Mouse (Mus musculus) layer of hippocampus, adult 9-11 months (tissue): ENCODE data around the gene Kcna6.

Experiments
- DNase-seq: peaks from one replicate; pipeline ENCODE4 v3.0.0; 2022

Gene Kcna6

DNA sequence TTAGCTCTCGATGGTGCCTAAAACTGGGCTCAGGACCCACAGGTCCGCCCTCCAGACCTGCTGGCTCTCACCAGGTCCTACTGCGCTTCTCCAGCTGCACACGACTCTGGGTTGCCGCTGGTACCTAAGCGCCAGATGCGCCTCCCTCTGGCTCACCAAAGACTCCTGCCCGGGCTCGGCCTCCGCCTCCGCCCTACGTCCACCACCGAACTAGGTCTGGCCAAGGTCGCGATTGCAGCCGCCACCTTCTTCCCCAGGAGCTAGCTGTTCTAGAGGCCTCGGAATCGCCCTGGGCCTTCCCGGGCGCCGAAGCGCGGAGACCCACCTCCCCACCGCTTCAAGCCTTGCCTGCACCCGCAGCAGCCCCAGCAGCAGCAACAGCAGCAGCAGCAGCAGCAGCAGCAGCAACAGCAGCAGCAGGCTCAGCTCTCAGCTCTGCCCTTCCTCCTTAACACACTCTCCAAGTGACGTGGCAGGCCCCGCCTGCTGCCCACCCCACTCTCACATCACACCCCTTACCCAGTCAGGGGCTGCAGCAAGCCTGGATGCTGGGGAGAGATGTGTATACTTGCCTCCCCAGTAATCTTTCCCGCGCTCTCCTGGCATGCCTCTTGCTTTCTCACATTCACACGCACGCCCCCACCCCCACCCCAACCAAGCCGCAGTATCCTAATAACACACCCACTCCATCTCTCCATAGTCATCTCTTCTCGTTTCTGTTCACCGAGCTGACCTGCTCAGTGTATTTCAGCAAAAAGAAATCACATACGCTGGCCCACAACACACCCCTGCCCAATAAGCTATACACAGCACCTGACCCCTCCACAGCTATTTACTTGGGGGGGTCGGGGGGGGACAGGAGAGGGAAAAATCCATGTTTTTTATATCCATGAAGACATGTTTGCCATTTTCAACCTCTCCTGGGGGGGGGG is at the start of gene Kcna6:
Kcna6 (minus strand) TSS at position 464 of the 932 bp plus-strand sequence.
- DNase-seq = peak; percentile 40

DNA sequence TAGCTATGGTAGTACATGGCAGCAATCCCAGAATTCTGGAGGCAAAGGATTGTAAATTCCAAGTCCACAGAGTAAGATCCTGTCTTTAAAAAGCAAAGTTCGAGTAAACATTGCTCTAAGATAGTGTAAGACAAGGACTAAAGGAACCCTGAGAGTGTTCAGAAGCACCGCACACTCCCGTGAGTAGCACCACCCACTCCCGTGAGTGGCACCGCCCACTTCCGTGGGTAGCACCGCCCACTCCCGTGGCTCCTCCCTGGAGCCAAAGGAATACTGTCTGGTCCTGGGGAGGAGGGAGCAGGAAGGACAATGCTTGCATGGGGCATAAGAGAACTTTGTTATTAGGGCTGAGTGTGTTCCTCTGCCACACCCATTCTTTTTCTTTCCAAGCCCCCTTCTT is 48.4 kb upstream of the Kcna6 start:
- no peak for DNase-seq

DNA sequence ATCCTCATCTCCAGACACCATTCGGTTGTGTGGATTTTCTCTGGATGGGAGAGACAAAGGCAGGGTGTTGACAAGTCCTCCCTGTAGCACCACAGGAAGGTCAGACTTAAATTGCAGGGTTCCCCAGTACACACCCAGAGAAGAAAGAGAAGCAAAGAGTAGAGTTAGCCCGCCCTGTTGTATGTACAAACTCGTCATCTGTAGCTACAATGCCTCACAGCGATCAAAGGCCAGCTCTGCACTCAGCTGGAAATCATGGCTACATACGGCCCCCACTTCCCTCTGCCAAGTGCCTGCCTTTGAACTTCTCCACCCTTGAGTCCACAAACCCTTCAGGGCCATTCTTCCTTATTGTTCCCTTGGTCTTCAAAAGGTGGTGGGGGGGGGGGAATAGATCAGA is 43.7 kb upstream of the Kcna6 start:
- DNase-seq = no peak

DNA sequence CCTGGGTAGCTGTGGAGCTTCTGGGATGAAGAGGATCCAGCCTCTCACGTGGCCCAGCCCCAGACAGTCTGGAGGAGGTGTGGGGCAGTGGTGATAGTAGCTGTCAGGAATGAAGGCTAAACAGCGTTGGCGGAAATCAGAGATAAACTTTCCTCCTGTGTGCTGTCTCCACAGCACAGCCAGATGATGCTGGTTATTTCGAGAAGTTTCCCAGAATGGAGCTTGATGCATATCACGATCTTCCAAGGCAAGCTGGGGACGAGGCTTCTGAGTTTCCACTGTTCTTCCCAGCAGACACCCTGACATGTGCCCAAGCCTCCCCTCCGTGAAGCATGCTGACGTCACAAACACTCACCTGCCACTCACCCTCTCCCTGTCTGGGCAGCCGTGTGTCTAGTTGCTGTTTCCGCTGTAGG is 43.2 kb upstream of the Kcna6 start:
- no peak for DNase-seq

DNA sequence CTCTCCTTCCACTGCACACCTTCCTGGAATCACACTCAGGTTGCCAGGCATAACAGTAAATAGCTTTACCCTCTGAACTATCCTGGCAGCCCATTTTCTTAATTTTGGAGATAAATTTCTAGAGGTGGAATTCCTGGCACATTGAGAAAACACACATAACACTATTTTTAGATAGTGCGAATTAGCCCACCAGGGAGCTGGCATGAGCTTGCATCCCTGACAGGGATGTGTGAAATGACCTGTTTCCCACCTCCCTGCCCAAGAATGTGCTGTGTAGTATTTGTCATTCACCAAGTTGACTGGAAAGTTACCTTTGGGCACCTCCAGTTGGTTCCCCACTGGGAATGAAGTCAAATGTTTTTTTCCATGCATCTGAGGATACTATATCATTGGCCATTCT is 42.6 kb upstream of the Kcna6 start:
- no peak for DNase-seq

DNA sequence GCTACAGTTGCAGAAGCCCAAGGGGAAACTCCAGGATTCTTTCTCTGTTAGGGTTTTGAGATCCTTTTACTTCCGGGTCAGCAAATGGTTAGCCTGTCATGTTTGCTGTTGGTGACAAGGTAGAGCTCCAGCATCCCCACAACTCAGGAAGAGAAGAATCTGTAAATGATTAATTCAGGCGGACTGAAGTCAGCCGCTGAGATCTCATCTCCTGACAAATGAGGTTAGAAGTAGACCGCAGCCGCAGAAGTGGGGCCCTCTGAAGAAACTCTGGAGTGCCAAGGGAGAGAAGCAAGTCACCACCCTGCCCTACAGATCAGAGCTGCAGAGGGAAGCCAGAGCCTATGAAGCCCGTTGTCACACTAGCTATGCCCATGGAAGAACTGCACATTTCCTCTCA is 37.4 kb upstream of the Kcna6 start:
- DNase-seq = no peak

DNA sequence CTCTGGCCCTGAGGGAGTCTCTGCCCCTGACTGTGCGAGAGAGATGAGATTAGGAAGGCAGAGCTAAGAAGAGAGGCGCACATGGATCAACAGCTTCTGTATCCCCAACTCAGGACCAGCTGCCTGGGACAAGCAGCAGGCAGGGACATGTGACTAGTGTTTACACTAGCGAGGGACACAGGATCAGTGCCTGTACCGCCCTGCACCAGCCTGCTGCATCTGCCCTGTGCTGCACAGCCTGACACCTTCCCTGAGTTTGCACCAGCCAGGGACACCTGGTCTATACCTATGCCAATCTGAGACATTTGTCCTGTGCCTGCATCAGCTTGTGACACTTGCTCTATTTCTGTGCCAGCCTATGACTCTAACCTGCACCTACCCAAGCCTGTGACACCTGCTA is 33.4 kb upstream of the Kcna6 start:
- peak; percentile 58 for DNase-seq

DNA sequence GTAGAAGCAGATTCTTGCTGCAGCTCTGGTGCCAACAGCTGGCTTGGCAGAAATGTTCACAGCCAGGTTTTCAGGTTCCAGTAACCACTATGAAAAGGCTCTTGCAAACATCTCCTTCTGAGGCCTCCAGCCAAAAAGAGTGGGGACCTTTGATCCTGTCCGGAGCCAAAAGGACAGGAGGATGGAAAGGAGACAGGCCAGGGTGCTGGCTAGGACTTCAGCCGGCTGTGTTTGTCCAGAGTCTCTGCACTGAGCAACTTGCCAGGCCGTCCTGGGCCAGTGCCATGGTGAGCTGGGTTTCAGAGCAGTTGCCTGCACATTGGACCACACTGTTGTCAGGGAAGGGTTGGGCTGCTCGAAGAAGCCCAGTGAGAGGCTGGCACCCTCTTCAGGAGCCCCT is 31.9 kb upstream of the Kcna6 start:
- peak; percentile 77 for DNase-seq

DNA sequence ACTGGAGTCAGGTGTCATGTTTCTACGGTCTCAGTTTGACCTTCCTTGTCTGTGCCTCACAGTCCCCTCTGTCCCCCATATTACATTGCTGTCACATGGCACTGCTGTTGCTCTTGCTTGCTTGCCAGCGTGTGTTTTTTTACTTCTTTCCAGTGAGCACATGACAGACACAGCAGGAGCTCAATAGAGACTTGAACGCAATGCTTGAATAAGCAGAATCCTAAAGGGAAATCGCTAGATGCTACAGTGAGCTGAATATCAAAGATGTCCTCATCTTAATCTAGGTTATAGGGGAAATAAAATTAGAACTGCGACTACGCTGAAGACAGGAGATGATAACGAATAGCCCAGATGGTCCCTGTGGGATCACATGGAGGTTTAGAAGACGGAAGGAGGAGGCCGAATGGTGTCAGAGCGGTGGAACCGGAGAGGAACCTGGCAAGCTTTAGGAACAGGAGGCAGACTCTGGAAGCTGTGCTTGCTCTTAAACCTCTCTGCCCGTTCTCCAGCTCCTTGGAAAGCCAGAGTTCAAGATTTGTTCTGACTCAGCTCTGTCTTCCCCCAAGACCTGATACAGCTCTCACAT is 29.8 kb upstream of the Kcna6 start:
- no peak for DNase-seq

DNA sequence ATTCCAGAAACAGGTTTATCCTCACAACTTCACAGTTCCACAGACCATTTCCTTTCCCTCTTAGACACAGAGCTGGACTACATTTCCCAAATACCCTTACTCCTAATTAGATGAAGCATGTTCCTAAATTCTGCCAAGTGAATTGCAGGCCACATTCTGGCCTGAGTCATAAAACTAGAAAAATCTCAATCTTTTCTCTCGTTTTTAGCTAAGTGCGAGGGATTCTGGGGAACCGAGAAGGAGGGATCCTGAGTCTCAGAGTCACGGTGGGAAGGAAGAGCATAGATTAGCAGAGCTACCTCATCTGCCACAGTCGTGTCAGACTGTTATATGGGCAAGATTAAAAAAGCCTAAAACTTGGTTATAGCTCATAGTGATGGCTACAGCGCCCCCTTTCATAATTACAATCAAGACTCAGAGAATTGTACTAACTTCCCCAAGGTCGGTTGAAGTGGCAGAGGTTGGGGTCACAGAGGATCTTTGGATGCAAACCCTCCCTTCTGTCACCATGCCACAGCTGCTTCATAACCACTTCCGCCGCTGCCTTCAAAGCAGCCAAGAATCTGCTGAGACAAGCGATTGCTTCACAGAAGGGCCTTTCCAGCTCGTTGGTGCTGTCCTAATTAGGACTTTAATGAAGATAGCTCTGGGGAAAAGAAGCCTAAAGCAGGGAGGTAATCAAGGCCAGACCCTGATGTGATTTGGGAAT is 28.6 kb upstream of the Kcna6 start:
- DNase-seq = no peak

DNA sequence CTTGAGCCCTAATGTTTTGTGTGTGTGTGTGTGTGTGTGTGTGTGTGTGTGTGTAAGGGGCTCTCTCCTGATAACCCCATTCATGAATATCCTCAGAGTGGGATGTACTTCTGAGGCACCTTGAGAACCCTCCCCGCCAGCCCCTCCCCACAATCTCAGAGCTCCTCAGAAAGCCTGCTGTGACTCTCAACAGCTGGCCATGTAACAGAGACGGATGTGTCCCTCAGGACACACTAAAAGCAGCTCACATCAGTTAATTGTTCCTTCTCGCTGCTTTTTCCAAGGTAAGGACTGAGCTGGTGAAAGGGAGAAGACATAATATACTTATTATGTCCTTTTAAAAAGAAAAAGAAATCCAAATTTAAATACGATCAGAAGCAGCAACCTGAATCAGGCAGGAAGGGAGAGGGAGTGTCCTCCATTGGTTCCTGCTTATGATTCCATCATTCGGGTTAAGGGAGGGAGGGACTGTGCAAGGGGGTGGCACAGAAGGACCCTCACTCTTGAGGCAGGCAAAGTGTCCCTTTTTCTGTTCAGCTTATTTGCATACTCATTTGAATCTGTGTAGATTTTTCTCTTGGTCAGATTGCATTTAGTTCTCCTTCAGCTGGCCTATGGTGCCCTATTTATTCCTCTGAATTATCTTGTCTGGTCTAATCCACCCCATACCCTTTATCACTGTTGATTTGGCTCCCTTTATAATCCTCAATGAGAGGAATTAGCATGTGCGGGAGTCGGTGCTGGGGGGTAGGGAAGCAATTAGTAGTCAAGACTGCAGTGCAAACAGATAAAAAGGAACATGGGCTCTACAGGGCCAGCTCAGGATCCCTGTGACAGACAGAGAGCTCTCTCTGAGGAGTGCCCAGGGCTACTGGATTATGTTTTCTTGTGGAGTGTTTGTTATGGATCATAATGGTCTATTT is 27.4 kb upstream of the Kcna6 start:
- no peak for DNase-seq

DNA sequence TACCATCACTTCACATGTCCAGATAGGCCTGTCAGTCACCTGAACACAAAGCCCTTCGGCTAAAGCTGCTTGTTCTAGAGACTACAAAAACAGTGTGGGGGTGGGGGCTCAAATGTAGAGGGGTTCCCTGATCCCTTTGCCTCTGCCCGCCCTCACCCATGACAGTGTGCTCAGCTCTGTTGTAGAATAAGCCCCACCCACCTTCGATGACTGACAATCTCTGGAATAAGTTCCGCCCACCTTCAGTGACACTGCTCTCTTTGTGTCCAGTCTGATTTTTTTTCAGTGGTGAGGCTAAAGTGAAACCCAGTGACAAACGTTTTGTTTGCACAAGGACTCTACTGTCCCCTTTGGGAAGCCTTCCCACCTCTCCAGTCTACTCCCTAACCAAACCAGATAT is 26.1 kb upstream of the Kcna6 start:
- peak; percentile 88 for DNase-seq

DNA sequence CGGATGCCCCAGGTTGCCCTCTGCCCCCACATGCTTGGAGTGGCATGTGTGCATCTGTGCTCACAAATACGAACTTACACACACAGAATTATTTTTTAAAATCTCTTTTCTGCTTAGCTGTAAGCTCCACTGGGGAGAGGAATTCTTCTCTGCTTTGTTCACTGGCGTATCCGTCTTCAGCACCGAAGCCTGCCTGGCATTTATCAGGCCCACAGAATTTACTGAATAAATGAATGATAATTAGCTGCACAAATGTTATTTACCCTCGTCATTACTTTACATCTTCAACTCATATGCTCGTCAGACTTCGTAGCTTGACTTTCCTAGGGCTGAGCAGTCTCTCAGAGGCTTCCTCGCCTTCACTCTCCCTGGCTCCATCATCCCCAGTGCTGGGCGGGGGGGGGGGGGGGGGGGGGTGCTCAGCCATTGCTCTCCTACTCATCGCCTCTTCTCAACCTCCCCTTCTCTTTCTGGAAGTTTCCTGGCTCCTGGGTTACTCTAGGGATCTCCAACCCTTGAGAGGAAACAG is 24.2 kb upstream of the Kcna6 start:
- DNase-seq = no peak

DNA sequence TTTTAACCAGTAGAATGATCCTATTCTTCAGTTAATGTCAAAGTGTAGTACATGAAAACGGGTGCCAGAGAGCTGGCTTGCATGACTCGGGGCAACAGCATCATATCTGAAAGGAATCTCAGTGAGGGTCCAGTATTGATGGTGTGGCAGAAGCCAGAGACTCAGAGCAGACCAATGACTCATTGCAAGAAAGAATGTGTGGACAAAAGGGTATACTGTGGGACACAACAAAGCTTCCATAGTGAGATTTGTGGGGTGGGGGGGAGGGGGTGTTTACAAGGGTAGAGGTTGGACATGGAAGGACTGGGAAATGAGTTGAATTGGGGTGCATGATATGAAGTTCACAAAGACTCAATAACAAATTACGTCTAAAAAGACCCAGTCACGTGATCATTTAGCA is 20.9 kb upstream of the Kcna6 start:
- no peak for DNase-seq

DNA sequence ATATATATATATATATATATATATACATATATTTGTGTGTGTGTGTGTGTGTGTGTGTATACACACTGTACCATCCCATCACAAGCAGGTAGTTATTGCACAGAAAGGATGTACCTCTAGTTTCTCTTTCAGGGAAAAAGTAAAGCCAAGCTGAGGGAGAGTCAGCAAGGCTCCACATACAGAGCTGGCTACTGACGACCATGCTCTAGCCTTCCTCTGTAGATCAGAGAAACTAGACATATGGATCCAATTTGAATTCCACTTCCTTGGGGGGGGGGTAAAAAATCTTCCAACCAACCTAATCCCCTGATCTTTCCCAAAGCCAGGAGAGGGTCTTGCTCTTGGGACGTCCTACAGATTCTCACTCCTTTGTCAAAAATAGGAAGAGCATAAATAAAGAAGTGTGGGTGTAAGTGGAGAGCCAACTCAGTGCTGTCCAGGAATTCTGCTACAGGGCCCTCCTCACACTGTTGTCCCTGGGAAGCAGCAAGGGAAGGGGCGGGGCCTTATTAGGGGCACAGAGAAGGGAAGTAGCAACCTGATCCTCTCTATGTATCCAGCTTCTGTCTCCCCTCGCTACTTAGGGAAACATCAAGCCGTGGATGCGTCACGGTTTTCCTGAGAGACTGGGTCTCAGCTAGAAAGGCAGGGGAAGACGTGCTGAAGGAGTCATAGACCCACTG is 15.4 kb upstream of the Kcna6 start:
- DNase-seq = no peak

DNA sequence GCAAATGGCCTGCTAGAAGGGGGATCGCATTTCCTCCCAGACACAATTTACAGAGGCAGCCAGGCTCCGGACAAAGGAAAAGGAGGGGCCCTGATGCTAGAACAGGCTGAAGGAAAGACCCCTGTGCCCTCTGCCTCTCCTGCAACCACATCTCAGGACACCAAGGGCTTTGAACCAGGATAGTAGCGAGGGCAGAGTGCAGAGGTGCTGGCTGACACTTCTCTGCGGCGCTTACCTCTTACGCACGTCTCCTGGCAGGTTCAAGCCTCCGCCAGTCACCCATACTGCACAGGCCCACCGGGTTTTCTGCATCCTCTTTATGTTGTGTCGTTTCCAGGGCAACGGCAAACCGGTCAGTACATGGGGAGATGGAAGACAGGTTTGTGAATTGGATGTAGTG is 12.0 kb upstream of the Kcna6 start:
- no peak for DNase-seq

DNA sequence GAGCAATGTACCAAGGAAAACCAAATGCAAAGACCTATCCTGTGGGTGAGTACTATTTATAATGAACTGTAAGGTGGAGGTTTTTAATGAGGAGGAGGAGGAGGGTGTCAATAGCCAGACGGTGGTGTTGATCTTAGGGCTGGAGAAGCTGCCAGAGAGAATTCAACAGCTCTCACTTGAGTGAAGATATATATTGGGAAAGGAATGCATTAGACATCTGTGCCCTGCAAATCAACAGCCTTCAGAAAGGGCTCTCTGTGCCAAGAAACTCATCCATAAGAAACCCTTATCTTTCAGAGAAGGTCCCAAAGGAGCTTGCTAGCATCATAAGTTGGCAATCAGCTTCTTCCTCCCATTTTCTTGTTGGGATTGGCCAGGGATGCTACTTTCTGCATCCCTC is 5.4 kb upstream of the Kcna6 start:
- DNase-seq = no peak

DNA sequence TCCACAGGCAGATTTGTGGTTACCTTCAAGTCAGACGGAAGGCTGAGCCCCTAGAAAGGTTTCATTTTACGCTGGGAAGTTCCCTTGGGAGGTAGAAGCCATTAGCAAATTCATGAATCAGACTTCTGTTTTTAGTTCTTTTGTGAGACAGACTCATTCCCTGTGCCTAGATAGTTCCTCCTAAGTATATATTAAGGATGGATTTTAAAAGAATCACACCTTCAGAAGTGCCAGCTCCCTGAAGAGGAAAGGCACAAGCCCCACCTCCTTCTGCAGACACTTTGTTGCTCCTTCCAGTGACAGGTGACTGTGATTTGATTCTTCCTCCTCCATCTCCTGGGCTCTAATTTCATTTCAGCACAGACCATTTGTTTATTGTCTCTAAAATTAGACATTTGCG is 2.1 kb upstream of the Kcna6 start:
- no peak for DNase-seq

DNA sequence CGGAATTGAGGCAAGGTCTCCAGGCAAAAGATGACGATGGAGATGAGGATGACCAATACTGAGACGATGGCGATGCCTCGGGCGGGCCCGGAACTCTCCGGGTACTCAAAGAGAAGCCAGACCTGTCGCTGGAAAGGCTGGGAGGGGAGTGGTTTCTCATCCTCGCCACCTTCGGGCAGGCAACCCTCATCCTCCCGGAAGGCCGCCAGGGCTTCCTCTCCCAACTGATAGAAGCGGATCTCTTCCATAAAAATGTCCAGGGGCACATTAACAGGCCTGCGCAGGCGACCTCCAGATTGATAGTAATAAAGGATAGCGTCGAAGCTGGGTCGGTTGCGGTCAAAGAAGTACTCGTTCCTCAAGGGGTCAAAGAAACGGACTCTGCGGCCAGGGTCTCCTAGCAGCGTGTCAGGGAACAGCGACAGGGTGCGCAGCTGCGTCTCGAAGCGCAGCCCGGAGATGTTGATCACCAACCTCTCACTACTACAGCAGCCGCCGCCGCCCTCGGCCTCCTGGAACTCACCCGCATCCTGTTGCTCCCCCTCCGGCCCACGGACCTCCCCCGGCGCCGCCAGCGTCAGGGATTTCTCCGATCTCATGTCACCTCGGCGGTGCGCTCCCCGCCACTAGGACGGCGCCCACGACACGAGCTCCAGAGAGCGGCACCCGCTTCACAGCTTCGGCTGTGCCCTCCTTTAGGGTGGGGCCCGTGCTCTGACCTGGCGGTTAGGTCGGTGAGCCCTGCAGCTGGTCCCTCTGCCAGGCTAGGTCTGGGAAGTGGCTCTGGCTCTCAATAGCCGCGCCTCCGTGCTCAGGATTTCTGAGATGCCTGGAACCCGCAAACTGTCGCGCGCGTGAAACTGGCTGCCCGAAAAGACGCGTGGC is 906 bp downstream of the Kcna6 start:
- DNase-seq = peak; percentile 46

DNA sequence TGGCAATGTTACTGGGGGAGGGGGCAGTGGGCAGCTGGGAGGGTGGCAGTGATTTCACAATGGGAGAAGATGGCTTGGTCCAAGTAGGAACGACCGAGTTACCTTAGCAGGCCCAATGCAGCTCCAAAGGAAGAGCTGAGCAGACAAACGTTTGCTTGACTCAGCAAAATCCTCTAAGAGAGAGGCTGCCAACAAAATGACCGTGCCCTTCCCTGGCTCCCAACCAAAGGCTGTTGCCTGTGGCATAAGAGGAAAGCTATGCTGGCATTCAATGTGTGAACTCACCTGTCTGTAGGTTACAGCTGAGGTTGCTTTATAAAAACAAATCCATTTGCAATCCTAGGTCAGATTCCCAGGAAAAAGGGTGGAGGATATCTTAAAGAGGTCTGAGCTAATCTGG is 3.5 kb downstream of the Kcna6 start:
- no peak for DNase-seq

DNA sequence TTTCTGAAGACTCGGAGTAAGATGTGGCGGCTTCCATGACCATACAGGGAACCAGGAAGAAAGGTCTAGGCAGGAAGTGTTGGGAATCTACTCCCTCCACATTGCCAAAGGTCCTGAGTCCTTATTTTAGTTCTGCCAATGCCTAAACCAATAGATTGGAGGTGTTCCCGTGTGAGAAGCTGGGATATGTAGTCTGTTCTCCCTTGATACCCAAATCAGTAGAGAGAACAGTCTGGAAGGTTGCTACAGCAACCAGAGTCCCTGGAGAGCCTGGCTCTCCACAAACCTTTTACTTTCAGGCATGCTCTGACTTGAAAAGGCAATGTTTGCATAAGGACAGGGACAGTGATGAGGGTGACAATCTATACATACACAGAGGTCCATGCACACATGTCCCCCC is 4.7 kb downstream of the Kcna6 start:
- DNase-seq = peak; percentile 51
